Mouse (Mus musculus): Measurements from ENCODE around the gene Ccnk. TPM values are rescaled to one million over a fixed set of nuclear protein-coding genes. Genes with fewer than 3 reads are reported as not detected.

Gene Ccnk
- polyA plus RNA-seq (2015; fragmentation: Nextera tagmentation; extraction: Ambion mirVana): 3.2 TPM in 2 replicates

GRCm38 (mm10) chr12:108179321-108180266, at the start of gene Ccnk:
Ccnk (plus strand) TSS chr12:108179579.
- no peaks in the 10 kb centered on the region for H3K9me3 ChIP-seq

GRCm38 (mm10) chr12:108132450-108133070, 46.8 kb upstream of the Ccnk start:
- Histone ChIP-seq H3K36me3 (peaks cover 27% of the 10 kb centered on the region), H3K27me3 (replicated peaks) (no peaks in the 10 kb centered on the region), H3K4me2 (no peak overlapping the region), H3K27ac (no peak overlapping the region), H3K9me3 (no peaks in the 10 kb centered on the region), H3K9ac (no peak overlapping the region), H3K4me1 (no peaks in the 10 kb centered on the region), H3K4me3 (replicated peaks) (no peak overlapping the region)
- no peak for ATAC-seq (ENCODE audit: insufficient read depth, low FRiP score, low read depth)
- 89% methylated on average over 8 of the region's 8 CpGs for WGBS

More at GRCm38 (mm10) chr12:108179321-108180266, at the start of gene Ccnk:
- Histone ChIP-seq H3K36me3 (0 out of 2 replicates have a peak, but pooled peaks cover 9% of the 10 kb centered on the region), H3K4me3 (replicated peaks) (peak within 1 kb of the TSS; percentile 95), H3K27me3 (replicated peaks) (no peaks in the 10 kb centered on the region), H3K9ac (peak within 1 kb of the TSS; percentile 73), H3K4me1 (peaks cover 18% of the 10 kb centered on the region), H3K27ac (peak within 1 kb of the TSS; percentile 94), H3K4me2 (peak within 1 kb of the TSS; percentile 75)
- ATAC-seq (ENCODE audit: insufficient read depth, low FRiP score, low read depth): peak; percentile 98
- WGBS: under 1% methylated on average over 80 of the region's 82 CpGs

- Histone ChIP-seq H3K4me2 (no peak overlapping the region), H3K27ac (no peak overlapping the region), H3K36me3 (peaks cover 27% of the 10 kb centered on the region), H3K27me3 (replicated peaks) (no peaks in the 10 kb centered on the region), H3K9me3 (no peaks in the 10 kb centered on the region), H3K4me3 (replicated peaks) (no peak overlapping the region), H3K9ac (no peak overlapping the region), H3K4me1 (no peaks in the 10 kb centered on the region)
- 60% methylated on average over 2 of the region's 2 CpGs for WGBS
- no peak for ATAC-seq (ENCODE audit: insufficient read depth, low FRiP score, low read depth)
These were observed 46.2 kb upstream of the Ccnk start for GRCm38 (mm10) chr12:108133181-108133580.

- H3K36me3 ChIP-seq: peaks cover 20% of the 10 kb centered on the region; the same call in 1 of the 2 replicates
- no peak for ATAC-seq (ENCODE audit: insufficient read depth, low FRiP score, low read depth)
- H3K9me3 ChIP-seq: no peaks in the 10 kb centered on the region
- 75% methylated on average over 6 of the region's 6 CpGs for WGBS
- no peak overlapping the region for H3K4me3 ChIP-seq (replicated peaks)
- no peak overlapping the region for H3K9ac ChIP-seq
- H3K27ac ChIP-seq: no peak overlapping the region
- no peaks in the 10 kb centered on the region for H3K27me3 ChIP-seq (replicated peaks)
- no peak overlapping the region for H3K4me2 ChIP-seq
- no peaks in the 10 kb centered on the region for H3K4me1 ChIP-seq
These were observed 43.7 kb upstream of the Ccnk start for GRCm38 (mm10) chr12:108135610-108136208.

GRCm38 (mm10) chr12:108143624-108144498, 35.5 kb upstream of the Ccnk start:
- no peak for ATAC-seq (ENCODE audit: insufficient read depth, low FRiP score, low read depth)
- no peak overlapping the region for H3K4me3 ChIP-seq (replicated peaks)
- no peak overlapping the region for H3K27ac ChIP-seq
- H3K27me3 ChIP-seq (replicated peaks): no peaks in the 10 kb centered on the region
- no peaks in the 10 kb centered on the region for H3K9me3 ChIP-seq
- H3K9ac ChIP-seq: no peak overlapping the region
- no peaks in the 10 kb centered on the region; the same call in 1 of the 2 replicates for H3K36me3 ChIP-seq
- no peaks in the 10 kb centered on the region for H3K4me1 ChIP-seq
- H3K4me2 ChIP-seq: no peak overlapping the region
- 87% methylated on average over 5 of the region's 5 CpGs for WGBS

- no peaks in the 10 kb centered on the region for H3K9me3 ChIP-seq
- no peaks in the 10 kb centered on the region for H3K4me1 ChIP-seq
- no peak overlapping the region for H3K27ac ChIP-seq
- no peak overlapping the region for H3K4me2 ChIP-seq
- no peaks in the 10 kb centered on the region for H3K27me3 ChIP-seq (replicated peaks)
- no peak overlapping the region for H3K4me3 ChIP-seq (replicated peaks)
- 93% methylated on average over 3 of the region's 3 CpGs for WGBS
- peaks cover 5% of the 10 kb centered on the region; the same call in 1 of the 2 replicates for H3K36me3 ChIP-seq
- no peak for ATAC-seq (ENCODE audit: insufficient read depth, low FRiP score, low read depth)
- H3K9ac ChIP-seq: no peak overlapping the region
These were observed 34.2 kb upstream of the Ccnk start for GRCm38 (mm10) chr12:108145198-108145597.

GRCm38 (mm10) chr12:108149764-108150163, 29.6 kb upstream of the Ccnk start:
- Histone ChIP-seq H3K27ac (no peak overlapping the region), H3K9me3 (no peaks in the 10 kb centered on the region), H3K4me2 (no peak overlapping the region), H3K36me3 (peaks cover 17% of the 10 kb centered on the region; the same call in 1 of the 2 replicates), H3K4me1 (no peaks in the 10 kb centered on the region), H3K27me3 (replicated peaks) (no peaks in the 10 kb centered on the region), H3K9ac (no peak overlapping the region), H3K4me3 (replicated peaks) (no peak overlapping the region)
- 70% methylated on average over 3 of the region's 3 CpGs for WGBS
- no peak for ATAC-seq (ENCODE audit: insufficient read depth, low FRiP score, low read depth)

GRCm38 (mm10) chr12:108152743-108153142, 26.6 kb upstream of the Ccnk start:
- Histone ChIP-seq H3K4me1 (no peaks in the 10 kb centered on the region), H3K4me3 (replicated peaks) (no peak overlapping the region), H3K27me3 (replicated peaks) (no peaks in the 10 kb centered on the region), H3K36me3 (peaks cover 22% of the 10 kb centered on the region; the same call in 1 of the 2 replicates), H3K9me3 (no peaks in the 10 kb centered on the region), H3K4me2 (no peak overlapping the region), H3K27ac (no peak overlapping the region), H3K9ac (no peak overlapping the region)
- no peak for ATAC-seq (ENCODE audit: insufficient read depth, low FRiP score, low read depth)
- 95% methylated on average over 2 of the region's 2 CpGs for WGBS

- H3K4me1 ChIP-seq: no peaks in the 10 kb centered on the region
- ATAC-seq (ENCODE audit: insufficient read depth, low FRiP score, low read depth): no peak
- no peak overlapping the region for H3K4me2 ChIP-seq
- no peaks in the 10 kb centered on the region for H3K27me3 ChIP-seq (replicated peaks)
- no peak overlapping the region for H3K4me3 ChIP-seq (replicated peaks)
- H3K9me3 ChIP-seq: no peaks in the 10 kb centered on the region
- peaks cover 34% of the 10 kb centered on the region for H3K36me3 ChIP-seq
- H3K9ac ChIP-seq: no peak overlapping the region
- H3K27ac ChIP-seq: no peak overlapping the region
These were observed 19.5 kb upstream of the Ccnk start for GRCm38 (mm10) chr12:108159863-108160262.

GRCm38 (mm10) chr12:108162036-108162435, 17.3 kb upstream of the Ccnk start:
- Histone ChIP-seq H3K27ac (no peak overlapping the region), H3K4me2 (no peak overlapping the region), H3K4me3 (replicated peaks) (no peak overlapping the region), H3K9me3 (no peaks in the 10 kb centered on the region), H3K4me1 (no peaks in the 10 kb centered on the region), H3K9ac (no peak overlapping the region), H3K36me3 (peaks cover 34% of the 10 kb centered on the region), H3K27me3 (replicated peaks) (no peaks in the 10 kb centered on the region)
- WGBS: 89% methylated on average over 1 of the region's 1 CpGs
- no peak for ATAC-seq (ENCODE audit: insufficient read depth, low FRiP score, low read depth)

GRCm38 (mm10) chr12:108163706-108164105, 15.7 kb upstream of the Ccnk start:
- Histone ChIP-seq H3K36me3 (peaks cover 29% of the 10 kb centered on the region), H3K4me1 (no peaks in the 10 kb centered on the region), H3K27me3 (replicated peaks) (no peaks in the 10 kb centered on the region), H3K4me3 (replicated peaks) (no peak overlapping the region), H3K27ac (no peak overlapping the region), H3K9ac (no peak overlapping the region), H3K4me2 (no peak overlapping the region), H3K9me3 (no peaks in the 10 kb centered on the region)
- ATAC-seq (ENCODE audit: insufficient read depth, low FRiP score, low read depth): no peak
- 84% methylated on average over 3 of the region's 3 CpGs for WGBS

All from stomach, embryonic 15.5 days (tissue).